Mouse (Mus musculus): ENCODE measurements at regions not wholly inside any gene's neighbourhood (a gene's known extent, or its start where the extent isn't known, plus 50 kb on each side); places are given as distances from the start of the nearest gene placed in this dataset.

GRCm38 (mm10) chr9:69566996-69567395 is 113.6 kb downstream of the Anxa2 start:
- DNase-seq: no peak

GRCm38 (mm10) chr9:69543241-69543640 is 89.8 kb downstream of the Anxa2 start:
- intact Hi-C loops (cut with DNase I; ENCODE audit: low total_unique reads): no loop called here
- DNase-seq: no peak

More at GRCm38 (mm10) chr9:69566996-69567395, 113.6 kb downstream of the Anxa2 start:
- intact Hi-C loops (cut with DNase I; ENCODE audit: low total_unique reads): no loop called here
